Mouse (Mus musculus): ENCODE data around the gene Tnc.

DNA sequence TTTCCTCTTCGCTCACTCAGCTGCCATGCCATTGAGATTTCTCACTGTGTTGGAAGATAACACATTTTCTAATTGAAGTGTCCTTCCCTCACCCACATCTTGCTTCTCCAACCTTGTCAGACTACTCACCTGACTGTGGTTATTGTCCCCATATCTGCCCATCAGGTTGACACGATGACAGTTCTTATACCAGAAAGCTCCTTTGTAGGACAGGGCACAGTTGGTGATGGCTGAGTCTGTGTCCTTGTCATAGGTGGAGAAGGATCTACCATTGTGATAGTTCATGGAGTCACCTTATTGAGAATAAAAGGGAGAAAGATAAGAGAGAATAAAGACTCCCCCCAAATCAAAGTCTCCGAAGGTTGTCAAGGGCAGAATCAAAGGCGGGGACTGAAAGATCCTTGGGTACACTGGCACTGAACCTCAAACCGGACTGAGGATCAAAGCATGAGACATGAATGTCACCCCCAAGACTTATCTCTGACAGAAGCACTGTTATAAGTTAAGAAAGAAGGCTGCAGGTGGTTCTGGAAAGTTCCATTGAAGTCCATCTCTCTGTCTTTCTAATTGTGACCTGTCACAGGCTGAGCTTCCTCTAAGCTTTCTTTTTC lies 84.9 kb downstream of the Tnc start:
- TF ChIP-seq ZNF384 (IDR thresholded peaks at IDR 0.05; ENCODE audit: low read depth, low read length) (no peak), MAFK (IDR thresholded peaks at IDR 0.05; ENCODE audit: insufficient read depth, low read depth, low read length) (no peak), ZC3H11A (IDR thresholded peaks at IDR 0.05; ENCODE audit: borderline replicate concordance, low read depth, low read length) (no peak), HCFC1 (IDR thresholded peaks at IDR 0.05; ENCODE audit: borderline replicate concordance, insufficient read depth, low read length) (no peak), CHD2 (IDR thresholded peaks at IDR 0.05; ENCODE audit: low read depth, low read length) (no peak)

Measured in ES-E14 (cell line).